Mouse (Mus musculus) brain, embryonic 14.5 days (tissue): ENCODE data around the gene Gm20708. TPM values are rescaled to one million over a fixed set of nuclear protein-coding genes. Genes with fewer than 3 reads are reported as not detected.
A peak's percentile ranks its signal among the peaks of the same experiment; 100 is the strongest.
"Not testable (repeated sequence)": the region's sequence is repeated elsewhere in the genome, so short reads cannot be mapped to it uniquely, and the experiment has no call there.

ENCODE experiments used
- DNase-seq: peaks from one replicate; pipeline ENCODE4 v3.0.0-alpha.2; 2011; ENCODE audit warnings: low read depth
- CTCF ChIP-seq: fragments of 200-500 bp; IDR thresholded peaks from 2 replicates; pipeline ENCODE4 v1.5.1; 2012; ENCODE audit warnings: inconsistent platforms, mild to moderate bottlenecking, moderate library complexity, borderline replicate concordance; ENCODE audit not compliant: insufficient read depth, insufficient read length; ENCODE audit errors: extremely low read depth
- POLR2A ChIP-seq: fragments of 200-500 bp; IDR thresholded peaks from 2 replicates; pipeline ENCODE4 v1.6.1; 2012; ENCODE audit warnings: mild to moderate bottlenecking, inconsistent platforms, borderline replicate concordance; ENCODE audit not compliant: poor library complexity, insufficient read depth, insufficient read length, severe bottlenecking; ENCODE audit errors: extremely low read depth
- polyA plus RNA-seq: library from polyadenylated mRNA; depleted of rRNA; stranded (reverse); fragments of >200 nt; gene quantifications from 2 replicates; pipeline ENCODE4 v1.2.3, GENCODE M21; 2012

Gm20708 gene
- polyA plus RNA-seq, 1 experiment: 1.2 TPM

DNA sequence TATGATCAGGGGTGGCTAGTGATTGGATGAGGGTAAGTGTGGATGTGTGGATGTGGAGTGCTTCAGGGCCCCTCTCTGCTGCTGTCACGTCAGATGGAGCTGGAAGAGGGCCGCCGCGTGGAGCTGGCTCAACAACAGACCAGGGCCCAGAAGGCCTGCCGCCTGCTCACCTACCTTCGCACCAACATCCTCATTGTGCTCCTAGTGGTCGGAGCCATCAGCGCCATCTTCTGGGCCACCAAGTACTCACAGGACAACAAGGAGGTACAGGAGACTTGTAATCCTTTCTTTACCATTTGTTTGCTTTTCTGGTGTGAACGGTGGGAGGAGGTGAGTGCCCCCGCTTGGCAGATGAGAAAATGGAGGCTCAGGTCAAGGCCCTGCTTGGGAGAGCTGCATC lies 23.2 kb upstream of the Gm20708 start:
- peak; percentile 82 for DNase-seq
- peak; percentile 61; the same call in 1 of the 2 replicates for TF ChIP-seq CTCF
- TF ChIP-seq POLR2A: no peak

DNA sequence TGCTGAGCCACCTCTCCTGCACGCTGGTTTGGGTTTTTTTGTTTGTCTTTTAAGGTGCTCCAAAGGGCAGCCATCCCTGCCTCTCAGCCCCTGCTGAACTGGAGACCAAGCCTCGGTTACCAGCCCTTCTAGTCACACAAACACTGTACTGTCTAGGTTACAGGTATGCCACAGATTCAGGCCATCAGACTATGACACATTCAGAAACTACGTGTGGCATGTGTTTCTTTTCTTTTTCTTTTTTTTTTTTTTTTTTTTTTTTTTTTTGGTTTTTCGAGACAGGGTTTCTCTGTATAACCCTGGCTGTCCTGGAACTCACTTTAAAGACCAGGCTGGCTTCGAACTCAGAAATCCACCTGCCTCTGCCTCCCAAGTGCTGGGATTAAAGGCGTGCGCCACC lies 21.0 kb upstream of the Gm20708 start:
- not testable (repeated sequence) for DNase-seq

DNA sequence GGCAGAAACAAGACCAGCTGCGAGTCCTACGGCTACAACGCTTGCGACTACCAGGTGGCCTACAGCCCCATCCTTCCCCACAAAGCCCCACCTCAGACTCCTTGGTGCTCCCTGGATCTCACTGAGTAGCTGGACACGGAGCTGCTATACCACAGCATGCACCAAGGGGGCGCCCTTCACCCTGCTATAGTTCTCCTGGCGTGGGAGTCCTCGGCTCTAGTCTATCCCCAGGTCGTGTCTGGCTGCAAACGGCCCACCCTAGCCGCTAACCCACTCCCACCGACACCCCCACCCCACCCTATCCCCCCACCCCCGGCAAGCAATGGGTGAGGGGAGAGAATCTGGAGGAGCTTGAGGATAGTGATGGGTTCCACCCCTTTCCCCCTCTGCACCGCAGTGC lies 19.2 kb upstream of the Gm20708 start:
- DNase-seq: peak; percentile 49
- peak; percentile 84 for TF ChIP-seq CTCF
- no peak for TF ChIP-seq POLR2A

DNA sequence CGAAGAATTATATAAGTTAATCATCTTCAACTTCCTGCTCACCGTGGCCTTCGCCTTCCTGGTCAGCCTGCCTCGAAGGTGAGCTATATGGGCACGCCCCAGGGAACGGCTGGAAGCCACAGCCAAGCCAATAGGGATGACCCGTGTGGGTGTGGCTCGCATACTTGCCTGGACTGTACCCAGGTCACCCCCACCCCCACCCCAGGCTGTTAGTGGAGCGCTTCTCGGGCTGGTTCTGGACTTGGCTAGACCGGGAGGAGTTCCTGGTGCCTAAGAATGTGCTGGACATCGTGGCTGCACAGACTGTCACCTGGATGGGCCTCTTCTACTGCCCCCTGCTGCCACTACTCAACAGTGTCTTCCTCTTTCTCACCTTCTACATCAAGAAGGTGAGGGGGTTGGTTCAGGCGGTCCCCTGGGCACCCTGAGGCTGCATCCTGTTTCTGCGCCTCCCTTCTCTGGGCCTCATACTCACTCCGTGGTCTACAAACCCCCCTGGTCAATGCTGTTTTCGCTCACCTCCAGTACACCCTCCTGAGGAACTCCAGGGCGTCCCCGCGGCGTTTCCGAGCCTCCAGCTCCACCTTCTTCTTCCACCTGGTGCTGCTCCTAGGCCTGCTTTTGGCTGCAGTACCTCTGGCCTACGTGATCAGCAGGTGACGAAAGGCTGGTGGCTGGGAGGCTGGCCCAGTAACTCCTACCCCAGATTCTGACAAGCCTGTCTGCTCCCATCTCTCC lies 18.6 kb upstream of the Gm20708 start:
- DNase-seq: no peak
- TF ChIP-seq POLR2A: no peak
- TF ChIP-seq CTCF: 0 out of 2 replicates have a peak, but pooled peaks have one; percentile 0

DNA sequence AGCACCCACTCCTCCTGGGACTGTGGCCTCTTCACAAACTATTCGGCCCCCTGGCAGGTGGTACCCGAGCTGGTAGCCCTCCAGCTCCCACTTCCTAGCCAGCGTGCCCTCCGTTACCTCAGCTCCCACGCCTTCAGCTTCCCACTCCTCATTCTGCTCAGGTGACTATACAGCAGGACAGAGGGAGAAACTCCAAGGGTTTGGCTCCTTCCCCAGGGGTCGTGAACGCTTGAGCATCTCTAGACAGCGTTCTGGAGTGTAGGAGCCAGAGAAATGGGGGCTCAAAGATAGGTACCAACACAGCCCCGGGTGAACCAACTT lies 18.1 kb upstream of the Gm20708 start:
- TF ChIP-seq POLR2A: no peak
- TF ChIP-seq CTCF: no peak
- no peak for DNase-seq

DNA sequence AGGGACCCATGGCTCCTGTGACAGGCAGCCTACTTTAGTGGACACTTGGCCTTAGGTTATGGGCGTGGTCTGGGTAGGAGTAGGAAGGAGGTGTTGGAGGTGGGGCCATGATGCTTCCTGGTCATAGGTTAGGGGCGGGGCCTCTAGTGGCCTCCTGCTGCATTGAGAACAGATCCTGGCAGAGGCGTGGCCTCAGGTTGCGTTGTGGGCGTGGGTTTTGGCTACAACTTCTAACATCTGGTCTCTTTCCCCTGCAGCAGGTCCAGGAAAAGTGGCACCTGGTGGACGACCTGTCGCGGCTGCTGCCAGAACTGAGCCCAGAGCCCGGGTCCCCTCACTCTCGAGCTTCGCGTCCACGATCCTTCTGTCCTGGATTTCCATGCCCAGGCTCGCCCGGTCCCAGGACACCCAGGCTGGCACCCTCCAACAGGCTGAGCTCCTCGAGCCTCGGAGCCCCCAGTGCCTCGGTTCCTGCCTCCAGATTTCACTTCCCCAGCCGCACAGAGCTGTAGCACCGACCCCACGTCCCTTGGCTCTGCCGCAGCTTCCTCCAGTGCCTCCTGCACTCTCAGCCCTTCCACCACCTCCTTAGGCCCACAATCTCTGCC lies 17.1 kb upstream of the Gm20708 start:
- no peak for DNase-seq

DNA sequence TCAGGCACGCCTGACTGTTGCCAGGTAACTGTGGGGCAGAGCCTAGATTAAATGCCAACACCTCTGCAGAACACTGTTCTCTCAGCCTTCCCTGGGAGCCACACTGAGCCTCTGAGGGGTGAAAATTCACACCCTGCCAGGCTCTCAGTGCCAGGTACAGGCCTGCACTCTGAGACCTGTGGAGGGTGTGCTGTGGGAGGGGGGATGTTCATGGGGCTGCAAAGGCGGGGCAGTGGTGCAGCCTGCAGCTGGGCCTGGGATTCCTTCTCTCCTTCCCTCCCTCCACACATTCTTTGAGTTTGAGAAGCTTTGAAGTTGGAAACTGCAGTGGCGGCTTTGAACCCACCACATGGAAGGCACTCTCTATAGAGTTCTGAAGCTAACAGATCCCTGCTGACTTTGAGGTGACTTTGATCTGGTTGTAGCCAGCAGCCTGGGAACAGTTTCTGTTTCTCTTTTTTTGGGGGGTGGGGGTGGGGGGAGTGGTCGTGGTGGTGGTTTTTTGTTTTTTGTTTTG lies 15.4 kb upstream of the Gm20708 start:
- TF ChIP-seq CTCF: no peak
- no peak for TF ChIP-seq POLR2A

More for the DNA sequence above, 17.1 kb upstream of the Gm20708 start:
- no peak for TF ChIP-seq POLR2A
- no peak for TF ChIP-seq CTCF

DNA sequence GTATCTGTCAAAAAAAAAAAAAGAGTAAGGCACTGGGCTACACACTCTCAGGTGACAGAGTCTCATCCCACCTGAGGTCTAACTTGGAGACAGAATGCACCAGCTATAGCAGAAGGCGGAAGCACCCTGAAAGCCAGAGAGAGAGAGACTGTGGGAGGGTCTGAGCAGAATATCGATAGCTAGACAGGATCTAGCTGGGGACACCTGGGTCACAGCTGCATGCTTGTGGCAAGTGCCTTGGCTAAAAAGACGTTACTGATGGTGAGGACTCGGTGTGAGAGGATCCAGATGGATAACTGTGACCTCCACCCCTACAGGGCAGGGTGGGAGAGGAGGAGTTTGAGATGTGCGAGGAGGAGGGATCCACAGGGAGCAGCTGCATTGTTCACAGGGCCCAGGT lies 12.5 kb upstream of the Gm20708 start:
- no peak for DNase-seq
- no peak for TF ChIP-seq POLR2A
- no peak for TF ChIP-seq CTCF

More for the DNA sequence above, 15.4 kb upstream of the Gm20708 start:
- peak; percentile 23 for DNase-seq

DNA sequence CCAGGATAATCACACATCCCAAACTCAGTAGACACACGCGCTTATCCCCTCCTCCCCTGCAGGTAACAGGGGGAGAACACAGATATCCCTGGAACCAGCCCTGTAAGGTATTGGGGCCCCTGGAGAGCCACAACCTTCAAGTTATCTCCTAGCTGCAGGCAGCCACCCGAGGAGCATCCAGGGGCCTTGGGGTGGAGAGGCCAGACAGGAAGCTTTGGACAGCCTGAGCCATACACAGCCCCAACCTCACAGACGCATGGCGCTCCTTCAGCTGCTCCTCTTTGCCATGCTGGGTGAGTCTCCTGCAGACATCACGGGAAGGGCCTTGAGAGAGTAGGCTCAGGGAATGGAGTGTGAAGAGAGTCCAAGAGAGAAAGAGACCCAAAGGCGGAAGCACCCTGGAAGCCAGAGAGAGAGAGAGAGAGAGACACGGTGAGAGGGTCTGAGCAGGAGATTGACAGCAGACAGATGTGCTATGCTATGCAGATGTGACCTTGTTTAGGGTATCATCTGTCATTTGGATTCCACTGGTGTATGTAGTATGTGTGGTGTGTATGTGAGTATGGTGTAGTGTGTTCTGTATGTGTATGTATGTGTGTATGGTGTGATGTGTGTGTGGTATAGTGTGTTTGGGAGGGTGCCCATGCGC lies 11.8 kb upstream of the Gm20708 start, which contains the start of gene 6030468B19Rik:
Gene 6030468B19Rik, plus strand, starts transcription at position 150 of the 649 bp plus-strand sequence.
- TF ChIP-seq POLR2A: no peak
- TF ChIP-seq CTCF: no peak
- DNase-seq: no peak

DNA sequence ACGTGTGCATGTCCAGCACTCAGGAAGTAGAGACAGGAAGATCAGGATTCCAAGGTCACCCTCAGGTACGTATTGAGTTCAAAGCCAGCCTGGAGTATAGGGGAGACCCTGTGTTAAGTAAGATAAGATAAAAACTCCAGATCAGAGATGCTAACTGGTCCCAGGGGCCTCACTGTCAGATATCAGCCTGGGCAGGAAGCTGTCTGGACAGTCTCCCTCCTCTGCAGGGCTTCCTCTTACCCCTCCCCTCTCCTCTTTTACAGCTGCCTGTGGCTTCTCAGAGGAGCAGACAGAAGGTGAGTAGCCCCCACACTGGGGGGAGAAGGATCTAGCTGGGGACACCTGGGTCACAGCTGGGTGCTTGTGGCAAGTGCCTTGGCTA lies 11.3 kb upstream of the Gm20708 start:
- DNase-seq: no peak

DNA sequence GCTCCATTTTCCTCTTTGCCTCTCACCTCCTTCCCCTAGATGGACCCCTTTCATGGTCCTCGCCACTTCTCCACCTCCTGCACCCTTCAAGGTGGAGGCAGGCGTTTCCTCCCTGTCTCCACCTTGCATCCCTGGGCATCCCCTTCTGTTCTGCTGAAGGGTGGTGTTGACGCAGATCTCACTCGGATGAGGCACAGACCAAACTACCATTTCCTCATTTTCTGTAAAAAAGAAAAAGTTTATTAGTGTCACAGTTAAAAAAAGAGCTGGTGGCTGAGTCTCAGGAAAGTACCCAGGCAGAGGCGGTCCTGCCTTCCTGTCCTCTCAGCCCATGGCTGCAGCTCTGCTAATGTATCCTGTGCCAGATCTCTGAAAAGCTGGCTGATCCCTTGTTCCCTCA lies 10.3 kb upstream of the Gm20708 start:
- TF ChIP-seq POLR2A (no peak), CTCF (no peak)
- DNase-seq: peak; percentile 32

More for the DNA sequence above, 11.3 kb upstream of the Gm20708 start:
- TF ChIP-seq POLR2A (no peak), CTCF (no peak)

DNA sequence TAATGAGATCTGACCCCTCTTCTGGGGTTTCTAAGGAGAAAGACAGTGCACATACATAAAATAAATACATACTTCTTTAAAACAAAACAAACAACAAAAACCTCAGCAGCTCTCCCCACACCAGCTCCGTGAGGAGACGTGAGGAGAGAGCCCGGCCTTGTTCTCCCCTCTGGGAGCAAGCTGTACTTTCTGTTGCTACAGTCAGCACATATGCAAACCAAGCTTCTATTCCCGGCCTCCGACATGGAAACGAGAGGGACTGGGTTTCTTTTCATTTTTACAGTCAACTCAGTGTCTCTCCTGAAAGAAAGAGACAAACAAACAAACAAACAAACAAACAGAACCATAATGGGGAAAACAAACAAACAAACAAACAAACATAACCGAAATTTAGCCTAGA lies 9.4 kb upstream of the Gm20708 start:
- TF ChIP-seq POLR2A (no peak), CTCF (no peak)
- DNase-seq: no peak

DNA sequence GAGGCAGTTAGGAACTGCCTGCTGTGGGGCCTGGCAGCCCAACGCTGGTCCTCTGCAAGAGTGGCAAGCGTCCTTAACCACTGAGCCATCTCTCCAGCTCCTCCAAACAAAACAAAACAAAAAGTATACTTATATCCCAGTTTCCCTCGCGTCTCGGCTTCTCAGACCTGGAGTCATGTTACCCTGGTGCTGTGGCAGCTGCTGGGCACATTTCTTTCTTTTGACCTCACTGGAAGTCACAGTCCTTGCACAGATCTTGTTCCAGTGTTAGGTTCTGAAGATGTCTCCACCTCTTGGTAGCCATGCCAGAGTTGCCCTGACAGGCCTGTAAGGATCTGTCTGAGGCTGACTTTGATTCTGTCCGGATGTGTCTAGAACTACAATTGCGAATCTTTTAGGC lies 7.8 kb upstream of the Gm20708 start:
- TF ChIP-seq POLR2A (no peak), CTCF (no peak)
- DNase-seq: no peak

DNA sequence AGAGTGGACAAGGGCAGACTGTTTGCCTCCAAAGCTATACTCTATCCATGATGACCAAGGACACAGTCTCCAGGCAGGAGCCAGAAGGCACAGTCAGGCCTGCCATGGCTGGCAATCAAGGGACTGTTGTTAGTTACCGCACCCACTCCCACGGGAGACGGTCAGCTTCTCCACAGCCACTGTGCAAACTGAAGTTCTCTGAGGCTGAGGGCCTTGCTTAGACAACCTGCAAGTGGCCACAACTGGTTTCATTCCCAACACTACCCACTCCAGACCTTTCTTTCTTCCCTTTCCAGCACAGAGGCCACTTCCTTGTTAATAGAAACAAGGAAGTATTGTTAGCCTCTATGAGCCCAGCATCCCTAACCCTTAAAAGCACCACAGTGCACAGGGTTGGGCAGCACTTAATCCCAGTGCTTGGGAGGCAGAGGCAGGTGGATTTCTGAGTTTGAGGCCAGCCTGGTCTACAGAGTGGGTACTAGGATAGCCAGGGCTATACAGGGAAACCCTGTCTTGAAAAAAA lies 6.2 kb upstream of the Gm20708 start:
- TF ChIP-seq POLR2A (no peak), CTCF (no peak)
- no peak for DNase-seq

DNA sequence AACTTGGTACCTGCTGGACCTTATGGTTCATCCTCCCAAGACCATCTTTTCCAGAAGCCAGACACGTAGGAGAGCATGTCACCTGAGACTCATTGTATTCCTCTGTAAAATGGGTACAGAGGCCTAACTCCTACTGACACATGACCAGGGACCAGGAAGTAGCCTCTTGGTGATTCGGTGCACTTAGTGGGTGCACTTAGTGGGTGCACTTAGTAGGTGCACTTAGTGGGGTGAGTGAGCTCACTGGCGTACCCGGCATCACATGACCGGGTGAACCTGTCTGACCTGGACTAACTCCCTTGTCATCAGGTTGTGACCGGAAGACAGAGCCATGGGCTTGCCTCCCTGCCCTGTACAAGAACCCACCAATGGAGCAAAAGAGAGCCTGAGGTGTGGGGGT lies 2.7 kb upstream of the Gm20708 start:
- DNase-seq: no peak
- TF ChIP-seq CTCF: no peak
- TF ChIP-seq POLR2A: no peak
